Mouse (Mus musculus) embryonic facial prominence, embryonic 12.5 days (tissue): ENCODE data around the gene Insig2. TPM values are rescaled to one million over a fixed set of nuclear protein-coding genes. Genes with fewer than 3 reads are reported as not detected.

Experiments used
- ATAC-seq: fragments of 200-750 bp; cut with Nextera tagmentation; 2 replicates; pipeline ENCODE4 v1.8.0; 2017; ENCODE audit not compliant: insufficient number of reproducible peaks, insufficient read depth, low FRiP score, low TSS enrichment
- H3K27ac ChIP-seq: fragments of 300-500 bp; sonication (generic); 2 replicates; pipeline ENCODE4 v1.5.1; 2016; ENCODE audit warnings: mild to moderate bottlenecking
- H3K27me3 ChIP-seq: fragments of 300-500 bp; sonication (generic); 2 replicates; pipeline ENCODE4 v1.6.1; 2016; ENCODE audit warnings: mild to moderate bottlenecking, moderate library complexity
- H3K36me3 ChIP-seq: fragments of 300-500 bp; sonication (generic); 2 replicates; pipeline ENCODE4 v1.6.1; 2016; ENCODE audit warnings: mild to moderate bottlenecking
- H3K4me1 ChIP-seq: fragments of 300-500 bp; sonication (generic); 2 replicates; pipeline ENCODE4 v1.6.1; 2016
- H3K4me2 ChIP-seq: fragments of 300-500 bp; sonication (generic); replicated peaks from 2 replicates; pipeline ENCODE4 v1.6.1; 2016; ENCODE audit warnings: mild to moderate bottlenecking, moderate library complexity
- H3K4me3 ChIP-seq: fragments of 300-500 bp; sonication (generic); 2 replicates; pipeline ENCODE4 v1.5.1; 2016; ENCODE audit warnings: mild to moderate bottlenecking
- H3K9ac ChIP-seq: fragments of 300-500 bp; sonication (generic); 2 replicates; pipeline ENCODE4 v1.6.1; 2016; ENCODE audit warnings: mild to moderate bottlenecking, moderate library complexity
- H3K9me3 ChIP-seq: fragments of 300-500 bp; sonication (generic); 2 replicates; pipeline ENCODE4 v1.6.1; 2016; ENCODE audit warnings: mild to moderate bottlenecking, moderate library complexity
- WGBS: fragments of 180-500 bp; shearing (Covaris S2); methylation state at CpG from one replicate; pipeline ENCODE4 v1.1.7; 2016; 5-methylcytosine and 5-hydroxymethylcytosine counted together
- polyA plus RNA-seq: library from polyadenylated mRNA; unstranded; fragments of >200 nt; fragmentation: Nextera tagmentation; extraction: Ambion mirVana; gene quantifications from 2 replicates; pipeline ENCODE4 v1.2.1, GENCODE M21; 2016

The Insig2 gene
- polyA plus RNA-seq, 1 experiment from 2014 or later: 23.3 TPM

DNA sequence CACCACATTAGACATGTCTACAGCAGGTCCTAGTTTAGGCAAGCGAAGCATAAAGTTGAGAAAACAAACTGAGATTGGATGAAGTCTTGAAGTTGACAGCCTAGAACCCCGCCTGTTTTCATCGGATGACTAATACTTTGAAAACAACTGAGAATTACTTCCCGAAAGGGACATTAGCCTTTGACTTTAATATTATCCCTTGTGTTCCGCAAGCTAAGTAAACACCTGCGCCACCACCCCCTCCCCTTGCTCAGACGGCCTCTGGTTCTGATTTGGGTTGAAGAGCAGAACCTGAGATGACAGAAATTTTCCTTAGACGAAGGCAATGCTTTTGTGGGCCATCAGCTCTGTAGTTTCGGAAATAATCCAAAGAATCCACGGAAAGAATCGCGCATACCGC is 18.2 kb upstream of the Insig2 start:
- H3K27ac ChIP-seq: no peak overlapping the region
- H3K9ac ChIP-seq: no peak overlapping the region
- WGBS: 79% methylated on average over 13 of the region's 13 CpGs
- no peaks in the 10 kb centered on the region for H3K9me3 ChIP-seq
- ATAC-seq: no peak
- no peaks in the 10 kb centered on the region for H3K4me1 ChIP-seq
- H3K4me2 ChIP-seq: no peak overlapping the region
- H3K27me3 ChIP-seq: no peaks in the 10 kb centered on the region
- H3K4me3 ChIP-seq: no peak overlapping the region
- H3K36me3 ChIP-seq: no peaks in the 10 kb centered on the region

- Histone ChIP-seq H3K27ac (no peak overlapping the region), H3K4me2 (no peak overlapping the region), H3K4me3 (no peak overlapping the region), H3K9ac (no peak overlapping the region), H3K27me3 (no peaks in the 10 kb centered on the region), H3K36me3 (no peaks in the 10 kb centered on the region), H3K4me1 (no peaks in the 10 kb centered on the region), H3K9me3 (no peaks in the 10 kb centered on the region)
- WGBS: 81% methylated on average over 4 of the region's 4 CpGs
- no peak for ATAC-seq
These were observed 16.8 kb upstream of the Insig2 start for GRCm38 (mm10) chr1:121348875-121349847.

DNA sequence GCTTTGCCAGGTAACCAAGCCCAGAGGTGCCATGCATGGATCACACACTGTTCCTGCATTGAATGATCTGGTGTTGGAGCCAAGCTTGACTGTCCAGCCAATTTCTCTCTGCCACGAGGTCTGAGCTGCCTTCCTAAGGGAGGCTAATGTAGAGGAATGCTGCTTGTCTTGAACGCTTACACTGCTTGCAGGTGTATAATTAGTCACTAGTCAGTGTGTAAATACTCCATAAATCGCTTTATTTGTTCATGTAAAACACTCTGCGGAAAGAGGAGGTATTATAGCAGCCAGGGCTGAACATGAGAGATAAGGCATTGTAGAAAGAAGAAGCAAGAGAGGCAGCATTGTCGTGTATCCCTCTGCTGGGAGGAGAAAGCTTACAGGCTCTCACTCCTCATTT is 11.6 kb upstream of the Insig2 start:
- no peak for ATAC-seq
- Histone ChIP-seq H3K9me3 (no peaks in the 10 kb centered on the region), H3K27ac (no peak overlapping the region), H3K4me3 (no peak overlapping the region), H3K36me3 (no peaks in the 10 kb centered on the region), H3K4me2 (no peak overlapping the region), H3K4me1 (no peaks in the 10 kb centered on the region), H3K27me3 (no peaks in the 10 kb centered on the region), H3K9ac (no peak overlapping the region)
- WGBS: 70% methylated on average over 5 of the region's 5 CpGs

DNA sequence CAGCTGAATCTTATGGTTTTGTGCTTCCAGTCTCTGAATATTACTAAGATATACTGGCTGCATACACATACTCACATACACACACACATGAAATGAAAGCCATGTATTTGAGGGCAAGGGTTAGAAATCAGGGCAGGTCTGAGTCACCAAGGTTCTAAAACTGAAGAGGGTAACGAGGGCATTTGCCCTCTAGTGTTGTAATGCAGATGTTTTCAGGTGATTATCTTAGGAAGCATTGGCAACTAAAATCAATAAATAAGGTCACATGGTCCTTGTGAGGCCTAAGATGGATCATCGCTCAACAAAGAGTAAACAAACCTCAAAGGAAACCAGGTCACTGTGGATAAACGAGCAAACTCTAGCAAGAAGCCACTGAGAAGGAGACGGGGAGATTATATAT is 3.4 kb upstream of the Insig2 start:
- no peak overlapping the region for H3K4me3 ChIP-seq
- WGBS: 61% methylated on average over 4 of the region's 4 CpGs
- no peak overlapping the region for H3K9ac ChIP-seq
- H3K4me2 ChIP-seq: no peak overlapping the region
- H3K36me3 ChIP-seq: no peaks in the 10 kb centered on the region
- no peaks in the 10 kb centered on the region for H3K4me1 ChIP-seq
- H3K27me3 ChIP-seq: no peaks in the 10 kb centered on the region
- ATAC-seq: no peak
- no peak overlapping the region for H3K27ac ChIP-seq
- no peaks in the 10 kb centered on the region for H3K9me3 ChIP-seq

DNA sequence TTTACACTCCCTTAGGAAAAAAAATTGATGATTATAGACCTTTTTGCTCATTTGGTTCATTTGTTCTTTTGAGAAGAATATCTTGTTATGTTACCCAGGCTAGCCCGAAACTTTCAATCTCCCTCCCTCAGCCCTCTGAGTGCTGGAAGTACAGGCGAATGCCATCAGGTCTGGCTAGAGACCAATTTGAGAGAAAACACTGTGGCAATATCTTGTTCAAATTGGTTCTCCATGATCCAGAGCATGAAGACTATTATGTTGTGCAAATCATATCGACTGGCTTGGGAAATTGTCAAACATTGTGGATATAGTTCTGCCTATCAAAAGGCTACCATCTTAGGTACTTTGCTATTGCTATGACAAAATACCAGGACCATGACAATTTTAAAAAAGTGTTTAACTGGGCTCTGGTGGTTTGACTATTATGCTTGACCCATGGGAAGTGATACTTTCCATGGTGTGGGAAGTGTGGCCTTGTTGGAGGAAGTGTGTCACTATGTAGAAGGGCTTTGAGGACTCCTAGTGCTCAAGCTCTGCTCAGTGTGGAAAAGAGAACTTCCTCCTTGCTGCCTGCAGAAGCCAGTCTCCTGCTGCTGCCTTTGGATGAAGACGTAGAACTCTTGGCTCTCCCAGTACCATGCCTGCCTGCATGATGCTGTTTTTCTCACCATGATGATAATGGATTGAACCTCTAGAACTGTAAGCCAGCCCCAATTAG is 1.8 kb upstream of the Insig2 start:
- Histone ChIP-seq H3K27me3 (no peaks in the 10 kb centered on the region), H3K27ac (no peak overlapping the region), H3K36me3 (no peaks in the 10 kb centered on the region), H3K9ac (no peak overlapping the region), H3K4me2 (no peak overlapping the region), H3K4me3 (no peak overlapping the region), H3K4me1 (no peaks in the 10 kb centered on the region), H3K9me3 (no peaks in the 10 kb centered on the region)
- ATAC-seq: no peak
- WGBS: 96% methylated on average over 4 of the region's 4 CpGs

DNA sequence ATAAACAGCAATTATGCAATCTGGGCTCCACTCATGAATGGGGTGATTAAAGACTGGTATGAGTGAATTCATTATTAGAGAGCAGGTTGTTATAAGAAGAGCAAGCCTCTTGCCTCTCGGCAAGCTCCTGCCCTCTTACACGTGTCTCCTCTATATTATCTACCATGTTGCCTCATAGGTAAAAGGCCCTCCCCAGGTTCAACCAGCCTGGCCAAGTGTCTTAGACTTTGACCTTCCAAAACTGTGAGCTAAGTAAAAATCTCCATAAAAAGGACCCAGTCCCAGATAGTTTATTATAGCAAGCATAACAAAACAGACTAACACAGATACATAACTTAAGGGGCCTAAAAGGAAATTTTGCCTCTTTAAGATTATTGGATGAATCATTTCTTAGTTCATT is 1.8 kb downstream of the Insig2 start:
- 96% methylated on average over 2 of the region's 2 CpGs for WGBS
- Histone ChIP-seq H3K9ac (no peak overlapping the region), H3K4me3 (no peak overlapping the region), H3K27ac (no peak overlapping the region), H3K9me3 (no peaks in the 10 kb centered on the region), H3K4me1 (peaks cover 5% of the 10 kb centered on the region; the same call in 1 of the 2 replicates), H3K4me2 (no peak overlapping the region), H3K36me3 (no peaks in the 10 kb centered on the region), H3K27me3 (no peaks in the 10 kb centered on the region)
- no peak for ATAC-seq

DNA sequence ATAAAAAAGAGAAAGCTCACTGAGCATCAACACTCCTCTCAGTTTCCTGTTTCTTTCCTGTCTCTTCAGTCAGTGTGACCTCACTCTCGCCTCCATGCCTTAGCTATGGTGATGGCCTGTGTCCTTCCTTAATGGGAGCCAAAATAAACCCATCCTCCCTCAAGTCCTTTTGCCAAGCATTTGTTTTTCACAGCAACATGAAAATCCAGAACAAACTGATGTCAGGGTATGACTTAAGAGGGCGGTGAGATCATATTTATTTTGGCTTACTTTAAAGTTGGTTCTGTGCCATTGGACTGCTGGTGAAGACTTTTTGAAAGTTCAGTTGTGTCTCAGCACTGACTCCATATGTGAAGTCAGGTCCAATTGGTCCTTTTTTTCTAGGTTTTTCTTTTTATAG is 3.0 kb downstream of the Insig2 start:
- Histone ChIP-seq H3K27me3 (no peaks in the 10 kb centered on the region), H3K27ac (no peak overlapping the region), H3K36me3 (no peaks in the 10 kb centered on the region), H3K4me2 (no peak overlapping the region), H3K4me1 (peaks cover 5% of the 10 kb centered on the region; the same call in 1 of the 2 replicates), H3K9ac (no peak overlapping the region), H3K4me3 (no peak overlapping the region), H3K9me3 (no peaks in the 10 kb centered on the region)
- WGBS: 88% methylated on average over 2 of the region's 2 CpGs
- no peak for ATAC-seq

- WGBS: 2% methylated on average over 7 of the region's 7 CpGs
- Histone ChIP-seq H3K4me1 (peaks cover 5% of the 10 kb centered on the region; the same call in 1 of the 2 replicates), H3K27me3 (no peaks in the 10 kb centered on the region), H3K9ac (peak overlapping the region; percentile 76), H3K4me3 (peak overlapping the region; percentile 78), H3K9me3 (no peaks in the 10 kb centered on the region), H3K4me2 (peak overlapping the region; percentile 71), H3K36me3 (no peaks in the 10 kb centered on the region), H3K27ac (peak overlapping the region; percentile 86)
- ATAC-seq: peak; percentile 54
These were observed 4.2 kb downstream of the Insig2 start for GRCm38 (mm10) chr1:121328193-121328555.

GRCm38 (mm10) chr1:121327344-121328192 is 4.8 kb downstream of the Insig2 start:
- H3K9me3 ChIP-seq: no peaks in the 10 kb centered on the region
- H3K4me1 ChIP-seq: peaks cover 5% of the 10 kb centered on the region; the same call in 1 of the 2 replicates
- H3K27me3 ChIP-seq: no peaks in the 10 kb centered on the region
- H3K36me3 ChIP-seq: no peaks in the 10 kb centered on the region
- peak overlapping the region; percentile 86 for H3K27ac ChIP-seq
- ATAC-seq: peak; percentile 98
- WGBS: under 1% methylated on average over 55 of the region's 55 CpGs
- peak overlapping the region; percentile 78 for H3K4me3 ChIP-seq
- H3K9ac ChIP-seq: peak overlapping the region; percentile 76
- peak overlapping the region; percentile 71 for H3K4me2 ChIP-seq

DNA sequence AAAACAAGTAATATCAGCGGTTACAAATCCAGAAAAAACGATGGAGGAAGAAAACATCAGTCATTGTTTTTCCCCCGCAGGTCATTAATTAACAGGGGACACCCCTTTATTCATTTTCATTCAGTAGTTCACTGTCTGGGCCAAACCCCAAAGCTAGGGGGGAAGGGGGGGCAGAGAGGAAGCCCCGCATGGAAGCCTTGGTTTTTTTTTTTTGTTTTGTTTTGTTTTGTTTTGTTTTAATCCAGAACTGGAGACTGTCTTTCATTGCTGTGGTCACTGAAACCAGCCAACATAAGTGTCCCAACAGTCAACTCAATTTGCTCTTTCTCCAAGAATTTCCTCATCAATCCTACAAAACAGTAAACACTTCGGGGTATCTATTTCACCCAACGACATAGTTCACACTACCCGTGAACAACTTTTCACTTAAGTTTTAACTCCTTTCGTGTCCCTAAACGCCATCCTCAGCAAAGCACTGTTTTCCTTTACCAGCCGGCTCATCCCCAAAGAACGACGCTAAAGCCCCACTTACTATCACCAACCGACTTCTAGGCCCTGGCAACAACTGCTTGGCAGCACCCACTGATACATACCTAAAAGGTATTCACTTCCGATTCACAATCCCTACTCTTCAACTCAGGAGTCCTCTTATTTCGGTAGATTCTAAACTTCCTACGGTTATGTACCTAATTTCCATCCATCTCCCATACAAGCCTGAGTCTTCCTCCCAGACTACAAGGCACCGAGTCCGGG is 5.6 kb downstream of the Insig2 start:
- Histone ChIP-seq H3K9me3 (no peaks in the 10 kb centered on the region), H3K4me3 (peak overlapping the region; percentile 78), H3K27me3 (no peaks in the 10 kb centered on the region), H3K27ac (no peak overlapping the region), H3K4me2 (peak overlapping the region; percentile 71), H3K4me1 (peaks cover 5% of the 10 kb centered on the region; the same call in 1 of the 2 replicates), H3K36me3 (no peaks in the 10 kb centered on the region), H3K9ac (peak overlapping the region; percentile 76)
- ATAC-seq: no peak
- WGBS: 31% methylated on average over 18 of the region's 18 CpGs

- no peak for ATAC-seq
- H3K9me3 ChIP-seq: no peaks in the 10 kb centered on the region
- H3K4me1 ChIP-seq: peaks cover 5% of the 10 kb centered on the region; the same call in 1 of the 2 replicates
- no peak overlapping the region for H3K4me2 ChIP-seq
- no peak overlapping the region for H3K27ac ChIP-seq
- 70% methylated on average over 4 of the region's 4 CpGs for WGBS
- H3K36me3 ChIP-seq: no peaks in the 10 kb centered on the region
- no peak overlapping the region for H3K4me3 ChIP-seq
- H3K27me3 ChIP-seq: no peaks in the 10 kb centered on the region
- H3K9ac ChIP-seq: no peak overlapping the region
These were observed 8.9 kb downstream of the Insig2 start for GRCm38 (mm10) chr1:121323501-121323900.
